ENCODE assay signal across 12 mouse cellular contexts in the genomic region with DNA sequence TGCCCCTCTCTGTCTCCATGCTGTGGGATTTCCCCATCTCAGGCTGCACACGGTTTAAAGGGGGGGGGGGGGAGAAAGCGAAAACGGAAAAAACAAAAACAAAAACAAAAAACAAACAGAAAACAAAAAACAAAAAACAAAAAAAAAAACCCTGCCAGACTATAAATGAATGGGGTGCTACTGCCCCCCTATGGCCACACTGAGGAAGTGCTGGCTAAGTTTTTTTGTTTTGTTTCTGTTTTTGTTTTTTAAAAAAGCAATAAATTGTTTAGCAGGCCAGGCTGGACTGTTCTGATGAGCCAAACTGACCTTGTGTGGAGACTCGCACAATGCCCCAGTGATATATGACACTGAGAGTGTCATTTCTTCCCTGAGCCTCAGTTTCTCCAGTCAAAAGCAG. TPM values are rescaled to one million over a fixed set of nuclear protein-coding genes. Genes with fewer than 3 reads are reported as not detected.
DNase-seq lines count a peak whose midpoint lies in the region; ATAC-seq and TF ChIP-seq lines count a peak whose summit lies in the region.
"Had no signal": no experiment of that assay in that cellular context is flagged by ENCODE, and none has a peak within 500 bp of the region (broad histone marks: within the 10 kb centered on the region; RNA-seq: fewer than 3 reads in every experiment).

No protein-coding gene starts in this region.

- TF ChIP-seq POLR2A in olfactory bulb, adult 2 months (IDR thresholded peaks at IDR 0.05; ENCODE audit: insufficient read depth, low read depth, low read length), result no peak

- no peaks in the 10 kb centered on the region for H3K4me1 ChIP-seq in hindbrain, embryonic 16.5 days (ENCODE audit: control insufficient read depth, insufficient read depth, low read depth, low read length)
- no peaks in the 10 kb centered on the region for H3K4me1 ChIP-seq in hindbrain, embryonic 12.5 days
- H3K4me1 ChIP-seq in midbrain, embryonic 14.5 days (ENCODE audit: control insufficient read depth, insufficient read depth, low read length), result no peaks in the 10 kb centered on the region
- H3K4me1 ChIP-seq in midbrain, embryonic 13.5 days (replicated peaks), result no peaks in the 10 kb centered on the region
- no peaks in the 10 kb centered on the region; the same call in 1 of the 2 replicates for H3K4me1 ChIP-seq in olfactory bulb, adult 2 months (ENCODE audit: control insufficient read depth, insufficient read depth, low read length)
- peaks cover 5% of the 10 kb centered on the region for H3K4me1 ChIP-seq in neural tube, embryonic 15.5 days

- H3K27me3 ChIP-seq in hindbrain, embryonic 16.5 days (replicated peaks; ENCODE audit: control insufficient read depth, insufficient read depth, low read length), result no peaks in the 10 kb centered on the region
- no peaks in the 10 kb centered on the region; the same call in 1 of the 2 replicates for H3K27me3 ChIP-seq in hindbrain, embryonic 12.5 days
- no peaks in the 10 kb centered on the region for H3K27me3 ChIP-seq in midbrain, embryonic 14.5 days (ENCODE audit: control insufficient read depth, insufficient read depth, low read length)
- H3K27me3 ChIP-seq in midbrain, embryonic 13.5 days, result peaks cover 12% of the 10 kb centered on the region; the same call in 1 of the 2 replicates
- no peaks in the 10 kb centered on the region for H3K27me3 ChIP-seq in neural tube, embryonic 15.5 days (replicated peaks)

- no peaks in the 10 kb centered on the region for H3K9me3 ChIP-seq in hindbrain, embryonic 16.5 days (ENCODE audit: control insufficient read depth, low read length)
- H3K9me3 ChIP-seq in hindbrain, embryonic 12.5 days (replicated peaks), result no peaks in the 10 kb centered on the region
- H3K9me3 ChIP-seq in midbrain, embryonic 14.5 days (ENCODE audit: control insufficient read depth, low read length), result no peaks in the 10 kb centered on the region
- H3K9me3 ChIP-seq in midbrain, embryonic 13.5 days, result peaks cover 6% of the 10 kb centered on the region
- H3K9me3 ChIP-seq in neural tube, embryonic 15.5 days (replicated peaks), result no peaks in the 10 kb centered on the region
- H3K9me3 ChIP-seq: limb, embryonic 15.5 days had no signal

- no peak overlapping the region for H3K4me3 ChIP-seq in hindbrain, embryonic 16.5 days (ENCODE audit: low read length)
- no peak overlapping the region for H3K4me3 ChIP-seq in hindbrain, embryonic 12.5 days
- H3K4me3 ChIP-seq in midbrain, embryonic 14.5 days (replicated peaks; ENCODE audit: low read depth, low read length), result no peak overlapping the region
- H3K4me3 ChIP-seq in midbrain, embryonic 13.5 days (replicated peaks), result no peak overlapping the region
- H3K4me3 ChIP-seq in olfactory bulb, adult 2 months (ENCODE audit: insufficient read depth, low read depth, low read length), result no peak overlapping the region
- H3K4me3 ChIP-seq in neural tube, embryonic 15.5 days (replicated peaks), result no peak overlapping the region
- H3K4me3 ChIP-seq: erythroblast, embryonic 14.5 days; limb, embryonic 15.5 days had no signal

- H3K9ac ChIP-seq in hindbrain, embryonic 16.5 days (ENCODE audit: low read depth, low read length), result no peak overlapping the region
- no peak overlapping the region for H3K9ac ChIP-seq in hindbrain, embryonic 12.5 days
- H3K9ac ChIP-seq in midbrain, embryonic 14.5 days (replicated peaks; ENCODE audit: low read length), result no peak overlapping the region
- H3K9ac ChIP-seq in midbrain, embryonic 13.5 days (replicated peaks), result no peak overlapping the region
- H3K9ac ChIP-seq in neural tube, embryonic 15.5 days (replicated peaks), result no peak overlapping the region
- H3K9ac ChIP-seq: limb, embryonic 15.5 days had no signal

- TF ChIP-seq CTCF in olfactory bulb, adult 2 months (IDR thresholded peaks at IDR 0.05; ENCODE audit: insufficient read depth, low read depth, low read length), result 0 out of 2 replicates have a peak, but pooled peaks have one; percentile 20

- 14% methylated on average over 4 of the region's 4 CpGs for WGBS in hindbrain, embryonic 16.5 days
- WGBS in hindbrain, embryonic 12.5 days, result 11% methylated on average over 3 of the region's 4 CpGs
- WGBS in midbrain, embryonic 14.5 days, result 11% methylated on average over 4 of the region's 4 CpGs
- WGBS in midbrain, embryonic 13.5 days, result 7% methylated on average over 4 of the region's 4 CpGs
- WGBS in olfactory bulb, adult 2 months, result 9% methylated on average over 4 of the region's 4 CpGs
- 13% methylated on average over 4 of the region's 4 CpGs for WGBS in neural tube, embryonic 15.5 days

- no peak overlapping the region for H3K27ac ChIP-seq in hindbrain, embryonic 16.5 days (ENCODE audit: low read depth, low read length)
- no peak overlapping the region for H3K27ac ChIP-seq in hindbrain, embryonic 12.5 days
- H3K27ac ChIP-seq in midbrain, embryonic 14.5 days (replicated peaks; ENCODE audit: low read depth, low read length), result no peak overlapping the region
- H3K27ac ChIP-seq in midbrain, embryonic 13.5 days, result no peak overlapping the region
- H3K27ac ChIP-seq in olfactory bulb, adult 2 months (ENCODE audit: insufficient read depth, low read depth, low read length), result no peak overlapping the region
- H3K27ac ChIP-seq in neural tube, embryonic 15.5 days (replicated peaks), result no peak overlapping the region
- H3K27ac ChIP-seq: limb, embryonic 15.5 days had no signal

- H3K4me2 ChIP-seq in hindbrain, embryonic 16.5 days (ENCODE audit: low read length), result 0 out of 2 replicates have a peak overlapping the region, but pooled peaks have one; percentile 20
- no peak overlapping the region for H3K4me2 ChIP-seq in hindbrain, embryonic 12.5 days (replicated peaks)
- no peak overlapping the region for H3K4me2 ChIP-seq in midbrain, embryonic 14.5 days (ENCODE audit: low read length)
- no peak overlapping the region for H3K4me2 ChIP-seq in midbrain, embryonic 13.5 days (replicated peaks)
- no peak overlapping the region for H3K4me2 ChIP-seq in neural tube, embryonic 15.5 days
- H3K4me2 ChIP-seq: limb, embryonic 15.5 days had no signal

- peak; percentile 60 for DNase-seq in midbrain, embryonic 14.5 days
- DNase-seq in NIH3T3 (ENCODE audit: low read depth), result peak; percentile 17
- DNase-seq: layer of hippocampus, adult 9-11 months; right cerebral cortex, postnatal 4 days; thymus, adult 18-20 months had no signal

- H3K36me3 ChIP-seq in hindbrain, embryonic 16.5 days (ENCODE audit: control insufficient read depth, insufficient read depth, low read length), result no peaks in the 10 kb centered on the region
- no peaks in the 10 kb centered on the region for H3K36me3 ChIP-seq in hindbrain, embryonic 12.5 days
- H3K36me3 ChIP-seq in midbrain, embryonic 14.5 days (ENCODE audit: control insufficient read depth, insufficient read depth, low read length), result no peaks in the 10 kb centered on the region
- no peaks in the 10 kb centered on the region for H3K36me3 ChIP-seq in midbrain, embryonic 13.5 days
- no peaks in the 10 kb centered on the region for H3K36me3 ChIP-seq in neural tube, embryonic 15.5 days
- H3K36me3 ChIP-seq: limb, embryonic 15.5 days had no signal

- no peak for ATAC-seq in hindbrain, embryonic 16.5 days
- no peak for ATAC-seq in hindbrain, embryonic 12.5 days (ENCODE audit: low FRiP score)
- no peak for ATAC-seq in midbrain, embryonic 14.5 days (ENCODE audit: low FRiP score, low TSS enrichment)
- no peak for ATAC-seq in midbrain, embryonic 13.5 days
- no peak for ATAC-seq in neural tube, embryonic 15.5 days (ENCODE audit: low FRiP score)

RNA-seq across cellular contexts. Expression of gene Mpped1, which starts 20.3 kb away (rescaled TPM):
- polyA plus RNA-seq in hindbrain, embryonic 16.5 days (2015; fragmentation: Nextera tagmentation; extraction: Ambion mirVana), result 18.9 and 30.0 TPM in 2 replicates
- polyA plus RNA-seq in hindbrain, embryonic 12.5 days (2016; fragmentation: Nextera tagmentation; extraction: Ambion mirVana), result 3.1 and 4.9 TPM in 2 replicates
- polyA plus RNA-seq in midbrain, embryonic 14.5 days (2014; fragmentation: Nextera tagmentation; extraction: Ambion mirVana), result 16.5 and 16.9 TPM in 2 replicates
- 10.0 and 18.2 TPM in 2 replicates for polyA plus RNA-seq in midbrain, embryonic 13.5 days (2015; fragmentation: Nextera tagmentation; extraction: Ambion mirVana)
- polyA plus RNA-seq in olfactory bulb, adult 2 months (2012; ENCODE audit: insufficient read depth, insufficient read length, low replicate concordance, missing spikeins), result not detected in 2 replicates
- polyA plus RNA-seq in neural tube, embryonic 15.5 days (2015; fragmentation: Nextera tagmentation; extraction: Ambion mirVana), result 28.1 and 31.7 TPM in 2 replicates
- polyA plus RNA-seq: erythroblast, embryonic 14.5 days had no signal

RNA-seq across cellular contexts. Expression of gene Scube1, which starts 34.1 kb away (rescaled TPM):
- polyA plus RNA-seq in hindbrain, embryonic 16.5 days (2015; fragmentation: Nextera tagmentation; extraction: Ambion mirVana), result 5.8 and 9.2 TPM in 2 replicates
- polyA plus RNA-seq in hindbrain, embryonic 12.5 days (2016; fragmentation: Nextera tagmentation; extraction: Ambion mirVana), result 32.4 and 33.2 TPM in 2 replicates
- polyA plus RNA-seq in midbrain, embryonic 14.5 days (2014; fragmentation: Nextera tagmentation; extraction: Ambion mirVana), result 10.2 and 13.5 TPM in 2 replicates
- polyA plus RNA-seq in midbrain, embryonic 13.5 days (2015; fragmentation: Nextera tagmentation; extraction: Ambion mirVana), result 15.5 and 16.7 TPM in 2 replicates
- polyA plus RNA-seq in olfactory bulb, adult 2 months (2012; ENCODE audit: insufficient read depth, insufficient read length, low replicate concordance, missing spikeins), result not detected in 2 replicates
- 9.1 and 10.4 TPM in 2 replicates for polyA plus RNA-seq in neural tube, embryonic 15.5 days (2015; fragmentation: Nextera tagmentation; extraction: Ambion mirVana)
- polyA plus RNA-seq: erythroblast, embryonic 14.5 days had no signal
